16 mouse cellular contexts compared by ENCODE assay signal in the genomic region with DNA sequence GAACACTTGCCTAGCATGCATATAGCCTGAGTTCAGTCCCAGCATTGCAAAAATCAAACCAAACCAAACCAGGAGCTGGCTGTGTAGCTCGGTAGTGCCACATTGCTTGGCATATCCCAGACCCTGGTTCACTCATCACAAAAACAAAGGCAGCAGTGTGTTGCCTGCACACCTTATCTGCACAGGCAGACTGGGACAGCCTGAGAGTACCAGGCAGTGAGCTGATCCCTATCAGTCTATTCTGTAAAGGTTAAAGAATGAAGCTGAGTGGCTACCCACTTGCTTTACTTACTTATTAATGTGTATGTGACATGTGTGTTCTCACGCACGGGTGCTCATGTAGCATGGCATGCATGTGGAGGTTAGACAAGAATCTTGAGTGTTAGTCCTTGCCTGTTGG.
"Had no signal": no experiment of that assay in that cellular context is flagged by ENCODE, and none has a peak within 500 bp of the region (broad histone marks: within the 10 kb centered on the region; RNA-seq: fewer than 3 reads in every experiment).

No protein-coding gene starts in this region.

- DNase-seq: kidney, adult 11 months; kidney, postnatal 10 days; kidney, postnatal 4 days; layer of hippocampus, postnatal 36 days; lung, postnatal 14 days; midbrain, embryonic 14.5 days; right cerebral cortex, postnatal 4 days; spleen, adult 18-20 months; thymus, adult 2 months; thymus, postnatal 36 days had no signal

- H3K9ac ChIP-seq: limb, embryonic 12.5 days; lung, embryonic 15.5 days; neural tube, embryonic 12.5 days had no signal

- H3K27ac ChIP-seq: layer of hippocampus, adult 2 months; limb, embryonic 12.5 days; lung, embryonic 15.5 days; macrophage; neural tube, embryonic 12.5 days had no signal

- H3K4me3 ChIP-seq: layer of hippocampus, adult 2 months; limb, embryonic 12.5 days; lung, embryonic 15.5 days; myocyte; neural tube, embryonic 12.5 days had no signal

- H3K36me3 ChIP-seq: lung, embryonic 15.5 days; neural tube, embryonic 12.5 days had no signal

- H3K9me3 ChIP-seq: limb, embryonic 12.5 days; lung, embryonic 15.5 days; neural tube, embryonic 12.5 days had no signal

- H3K27me3 ChIP-seq: limb, embryonic 12.5 days; lung, embryonic 15.5 days; neural tube, embryonic 12.5 days had no signal

- H3K4me2 ChIP-seq: limb, embryonic 12.5 days; lung, embryonic 15.5 days; neural tube, embryonic 12.5 days had no signal
